Mouse (Mus musculus): ENCODE data around the gene Fbxl20.

Fbxl20 gene

DNA sequence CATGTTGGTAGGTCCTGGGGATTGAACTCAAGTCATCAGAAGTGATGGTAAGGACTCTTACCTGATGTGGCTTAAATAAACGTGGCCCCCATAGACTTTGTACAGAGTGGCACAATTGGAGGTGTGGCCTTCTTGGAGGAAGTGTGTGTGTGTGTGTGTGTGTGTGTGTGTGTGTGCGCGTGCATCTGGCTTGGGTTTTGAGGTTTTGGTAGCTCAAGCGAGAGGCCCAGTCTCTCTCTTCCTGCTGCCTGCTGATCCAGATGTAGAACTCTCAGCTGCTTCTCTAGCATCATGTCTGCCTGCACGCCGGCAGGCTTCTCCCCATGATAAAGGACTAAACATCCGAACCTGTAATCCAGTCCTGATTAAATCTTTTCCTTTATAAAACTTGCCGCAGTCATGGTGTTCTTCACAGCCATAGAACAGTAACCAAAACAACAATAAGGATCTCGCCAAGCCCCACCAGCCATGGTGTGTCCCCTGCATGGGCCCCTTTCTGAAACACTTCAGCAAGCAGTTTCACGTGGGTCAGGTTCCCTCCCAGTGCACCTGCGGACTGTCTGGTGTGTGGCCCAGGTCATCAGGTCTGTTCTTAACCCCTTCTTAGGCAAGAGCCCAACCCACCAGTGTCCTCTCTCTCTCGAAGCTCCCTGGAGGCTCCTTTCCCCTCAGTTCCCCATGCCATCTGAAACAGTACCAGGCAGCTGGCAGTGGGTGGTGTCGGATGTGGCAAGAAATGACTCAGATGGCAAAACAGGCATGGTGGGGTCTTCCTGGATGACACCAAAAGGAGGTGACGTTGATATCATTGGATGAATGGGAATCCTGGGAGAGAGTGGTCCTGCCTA lies 100.3 kb downstream of the Fbxl20 start:
- no peak for DNase-seq

- DNase-seq: peak; percentile 92 to 94
Measured at GRCm38 (mm10) chr11:98047745-98048144, 102.5 kb downstream of the Fbxl20 start.

GRCm38 (mm10) chr11:98046466-98046865 lies 103.7 kb downstream of the Fbxl20 start:
- DNase-seq: no peak

- no peak for DNase-seq
Measured at GRCm38 (mm10) chr11:98045596-98045995, 104.6 kb downstream of the Fbxl20 start.

- peak; percentile 66 to 70 for DNase-seq
Measured at GRCm38 (mm10) chr11:98044074-98044473, 106.1 kb downstream of the Fbxl20 start.

DNA sequence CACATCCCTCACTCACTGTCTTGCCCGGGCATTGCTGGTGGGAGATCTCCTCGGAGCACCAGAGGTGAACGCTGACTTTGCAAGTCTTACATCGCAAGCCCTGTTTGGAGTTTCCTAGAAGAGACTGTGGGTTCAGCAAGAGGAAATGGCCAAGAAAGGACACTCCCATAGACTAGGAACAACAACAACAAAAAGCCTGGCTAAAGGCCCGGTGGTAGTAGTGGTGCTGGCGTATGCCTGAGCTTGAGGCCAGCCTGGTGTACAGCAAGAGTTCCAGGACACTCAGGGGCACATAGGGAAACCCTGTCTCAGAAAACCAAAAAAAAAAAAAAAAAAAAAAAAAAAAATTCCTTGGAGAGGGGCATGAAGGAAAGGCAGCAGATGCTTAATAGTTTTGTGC lies 107.5 kb downstream of the Fbxl20 start:
- DNase-seq: peak in 1 of 2 experiments; percentile 44

DNA sequence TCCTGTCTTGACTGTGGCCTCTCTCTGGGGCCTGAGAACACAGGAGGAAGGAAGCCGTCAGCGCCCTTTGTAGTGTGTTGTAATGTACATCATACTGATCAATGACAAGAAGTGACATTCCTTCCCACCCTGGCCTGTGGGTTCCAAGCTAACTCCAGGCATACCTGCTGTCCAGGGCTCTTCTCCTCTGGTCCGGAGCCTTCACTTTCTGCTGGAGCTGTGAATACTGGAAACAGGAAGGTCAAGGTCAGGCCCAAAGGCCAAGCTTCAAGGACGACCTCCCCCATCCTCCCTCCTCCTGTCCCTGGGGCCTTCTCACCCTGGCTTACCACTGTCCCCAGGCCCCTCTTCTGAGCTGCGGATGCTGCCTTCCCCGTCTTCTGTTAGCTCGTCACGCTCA lies 109.2 kb downstream of the Fbxl20 start:
- DNase-seq: no peak

DNA sequence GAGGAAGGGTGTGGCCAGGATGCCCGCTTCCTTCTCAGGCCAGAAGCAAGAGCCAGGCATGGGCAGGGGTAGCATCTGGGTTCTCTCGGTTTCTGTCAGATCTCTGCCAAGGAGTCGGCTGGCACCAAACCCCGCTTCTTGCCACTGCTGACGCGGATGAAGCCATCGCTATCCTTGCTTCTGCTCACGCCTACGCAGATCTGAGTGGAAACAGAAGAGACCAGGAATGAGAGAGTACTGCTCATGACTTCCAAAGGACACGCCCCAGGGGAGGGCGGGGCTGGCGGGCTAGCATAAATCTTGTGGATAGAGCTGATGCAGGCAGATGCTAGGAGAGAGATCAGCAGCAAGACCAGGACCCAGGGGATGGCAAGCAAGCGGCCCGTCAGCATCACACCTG lies 112.3 kb downstream of the Fbxl20 start:
- peak; percentile 79 to 80 for DNase-seq

DNA sequence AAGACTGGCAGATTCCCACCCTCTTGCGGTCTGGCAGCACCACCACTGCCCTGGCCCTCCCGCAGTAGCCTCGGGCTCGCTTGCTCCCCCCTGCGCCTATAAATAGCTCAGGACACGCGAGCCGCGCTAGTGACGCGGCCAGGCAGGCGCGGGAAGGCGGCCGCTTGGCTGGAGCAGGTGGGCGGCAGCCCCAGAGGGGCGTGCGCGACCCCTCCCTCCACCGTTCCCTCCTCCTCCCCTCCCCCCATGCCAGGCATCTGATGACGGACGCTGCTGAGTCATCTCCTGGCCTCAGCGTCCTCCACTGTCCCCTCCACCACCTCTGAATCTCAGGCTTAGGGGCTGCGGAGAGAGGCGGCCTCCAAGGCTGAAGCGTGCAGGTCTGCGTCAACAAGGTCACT lies 114.2 kb downstream of the Fbxl20 start:
- peak; percentile 88 to 89 for DNase-seq

DNA sequence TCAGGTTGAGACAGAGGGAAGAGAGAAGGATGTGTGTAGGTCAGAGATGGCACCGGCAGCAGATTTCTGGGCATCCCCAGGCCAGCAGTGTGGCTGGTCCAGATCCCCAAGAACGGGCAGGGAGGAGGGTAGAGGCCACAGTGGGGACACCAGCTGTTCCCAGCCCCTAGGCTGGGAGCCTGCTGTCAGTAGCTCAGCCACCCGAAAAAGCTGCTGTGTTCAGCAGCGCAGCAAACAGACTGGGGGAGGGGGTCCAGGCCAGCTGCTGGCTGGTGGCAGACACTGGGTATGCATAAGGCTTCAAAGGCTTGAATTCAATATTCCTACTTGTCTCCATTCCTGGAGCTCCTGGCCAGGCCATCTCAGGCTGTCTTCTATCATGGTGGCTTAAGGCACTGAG lies 115.4 kb downstream of the Fbxl20 start:
- DNase-seq: peak; percentile 79 to 85

GRCm38 (mm10) chr11:98034061-98034460 lies 116.1 kb downstream of the Fbxl20 start:
- DNase-seq: no peak

All from cerebellum, postnatal 10 days (tissue).